ENCODE assay signal across 12 mouse cellular contexts in the genomic region with DNA sequence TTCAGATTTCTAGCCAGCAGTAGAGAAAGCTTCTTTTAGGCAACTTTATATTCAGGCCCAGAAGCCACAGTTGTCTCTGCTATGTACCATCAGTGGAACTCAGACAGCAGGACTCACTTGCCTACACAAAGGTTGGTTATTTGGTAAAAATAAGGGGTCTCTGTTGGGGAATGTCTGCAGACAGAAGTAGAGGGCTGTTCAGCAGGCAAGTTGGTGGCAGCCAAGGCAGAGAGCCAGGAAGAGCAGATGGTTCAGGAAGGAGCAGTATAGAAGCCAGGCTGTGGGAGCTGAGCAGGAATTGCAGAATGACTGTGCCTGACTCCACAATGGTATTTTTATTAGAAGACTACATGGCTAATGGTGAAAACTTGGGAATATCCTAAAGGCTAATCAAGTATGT.
DNase-seq lines count a peak whose midpoint lies in the region; ATAC-seq and TF ChIP-seq lines count a peak whose summit lies in the region.
"Had no signal": no experiment of that assay in that cellular context is flagged by ENCODE, and none has a peak within 500 bp of the region (broad histone marks: within the 10 kb centered on the region; RNA-seq: fewer than 3 reads in every experiment).

No protein-coding gene starts in this region.

- H3K9me3 ChIP-seq in hindbrain, postnatal 0 days (ENCODE audit: low read length), result no peaks in the 10 kb centered on the region
- no peaks in the 10 kb centered on the region for H3K9me3 ChIP-seq in hindbrain, embryonic 12.5 days (replicated peaks)
- H3K9me3 ChIP-seq: heart, embryonic 10.5 days; neural tube, embryonic 13.5 days had no signal

- H3K4me1 ChIP-seq in hindbrain, postnatal 0 days (ENCODE audit: insufficient read depth, low read length), result no peaks in the 10 kb centered on the region
- H3K4me1 ChIP-seq in hindbrain, embryonic 12.5 days, result no peaks in the 10 kb centered on the region
- no peaks in the 10 kb centered on the region for H3K4me1 ChIP-seq in lung, adult 2 months (ENCODE audit: control insufficient read depth, insufficient read depth, low read length)
- H3K4me1 ChIP-seq: heart, embryonic 10.5 days; neural tube, embryonic 13.5 days had no signal

- peak; percentile 81; the same call in 1 of the 2 replicates for ATAC-seq in hindbrain, postnatal 0 days
- no peak for ATAC-seq in hindbrain, embryonic 12.5 days (ENCODE audit: low FRiP score)

- intact Hi-C loops in heart, postnatal 25 days (cut with DNase I), result no loop called here

- H3K27ac ChIP-seq in hindbrain, postnatal 0 days, result no peak overlapping the region
- no peak overlapping the region for H3K27ac ChIP-seq in hindbrain, embryonic 12.5 days
- H3K27ac ChIP-seq: heart, embryonic 10.5 days; neural tube, embryonic 13.5 days had no signal

- H3K9ac ChIP-seq in hindbrain, postnatal 0 days (replicated peaks; ENCODE audit: low read length), result no peak overlapping the region
- no peak overlapping the region for H3K9ac ChIP-seq in hindbrain, embryonic 12.5 days
- H3K9ac ChIP-seq: neural tube, embryonic 13.5 days had no signal

- no peak overlapping the region for H3K4me3 ChIP-seq in hindbrain, postnatal 0 days (ENCODE audit: low read length)
- no peak overlapping the region for H3K4me3 ChIP-seq in hindbrain, embryonic 12.5 days
- H3K4me3 ChIP-seq in lung, adult 2 months (replicated peaks; ENCODE audit: extremely low read depth, low read depth, low read length), result no peak overlapping the region
- H3K4me3 ChIP-seq: heart, embryonic 10.5 days; neural tube, embryonic 13.5 days had no signal

- H3K27me3 ChIP-seq in hindbrain, postnatal 0 days (ENCODE audit: insufficient read depth, low read length), result no peaks in the 10 kb centered on the region
- H3K27me3 ChIP-seq in hindbrain, embryonic 12.5 days, result no peaks in the 10 kb centered on the region
- H3K27me3 ChIP-seq: neural tube, embryonic 13.5 days had no signal

- no peak for TF ChIP-seq CTCF in hindbrain, postnatal 0 days (IDR thresholded peaks at IDR 0.05; ENCODE audit: low read depth)
- no peak for TF ChIP-seq CTCF in lung, adult 2 months (IDR thresholded peaks at IDR 0.05; ENCODE audit: insufficient read depth, low read length)

- H3K4me2 ChIP-seq in hindbrain, postnatal 0 days (ENCODE audit: low read depth, low read length), result no peak overlapping the region
- no peak overlapping the region for H3K4me2 ChIP-seq in hindbrain, embryonic 12.5 days (replicated peaks)
- H3K4me2 ChIP-seq: liver, embryonic 11.5 days; neural tube, embryonic 13.5 days had no signal

- no peak for TF ChIP-seq POLR2A in lung, adult 2 months (IDR thresholded peaks at IDR 0.05; ENCODE audit: borderline replicate concordance, extremely low read depth, low read depth, low read length)

- H3K36me3 ChIP-seq in hindbrain, postnatal 0 days (ENCODE audit: insufficient read depth, low read length), result no peaks in the 10 kb centered on the region
- no peaks in the 10 kb centered on the region for H3K36me3 ChIP-seq in hindbrain, embryonic 12.5 days
- H3K36me3 ChIP-seq: heart, embryonic 10.5 days; neural tube, embryonic 13.5 days had no signal

- peak; percentile 74 for DNase-seq in hindbrain, postnatal 0 days (ENCODE audit: low spot score)
- DNase-seq in cerebellum, postnatal 36 days, result peak; percentile 84 to 85
- peak; percentile 67 to 81 for DNase-seq in layer of hippocampus, postnatal 10 days (ENCODE audit: low spot score in 2 of 2)
- peak; percentile 57 for DNase-seq in right cerebral cortex, postnatal 14 days
- no peak for DNase-seq in kidney, postnatal 14 days
- DNase-seq in heart, postnatal 25 days (ENCODE audit: low spot score), result no peak
- no peak for DNase-seq in lung, adult 2 months
- DNase-seq: kidney, adult 11 months had no signal

Comparison
In these comparisons a context has a peak if more than half of its experiments do, and no peak if none do; other contexts are left out.
1. DNase-seq: peak in hindbrain, postnatal 0 days (single experiment), cerebellum, postnatal 36 days (2 of 2), layer of hippocampus, postnatal 10 days (2 of 2) and right cerebral cortex, postnatal 14 days (single experiment); none in kidney, postnatal 14 days (single experiment), heart, postnatal 25 days (single experiment) and lung, adult 2 months (single experiment).